Mouse (Mus musculus) heart, adult 2 months (tissue): ENCODE data around the gene Wwc2.

ENCODE experiments used
- CTCF ChIP-seq: fragments of 200-600 bp; IDR thresholded peaks from 2 replicates; pipeline ENCODE4 v1.8.1; 2022; ENCODE audit warnings: antibody characterized with exemption, mild to moderate bottlenecking, moderate library complexity
- EP300 ChIP-seq: fragments of 200-500 bp; IDR thresholded peaks from 2 replicates; pipeline ENCODE4 v1.6.1; 2011; ENCODE audit warnings: low read depth, low read length, control low read depth; ENCODE audit not compliant: insufficient read depth
- POLR2A ChIP-seq: fragments of 200-500 bp; IDR thresholded peaks from 2 replicates; pipeline ENCODE4 v1.6.1; 2011; ENCODE audit warnings: mild to moderate bottlenecking, low read depth, low read length, control low read depth; ENCODE audit not compliant: insufficient read depth

DNA sequence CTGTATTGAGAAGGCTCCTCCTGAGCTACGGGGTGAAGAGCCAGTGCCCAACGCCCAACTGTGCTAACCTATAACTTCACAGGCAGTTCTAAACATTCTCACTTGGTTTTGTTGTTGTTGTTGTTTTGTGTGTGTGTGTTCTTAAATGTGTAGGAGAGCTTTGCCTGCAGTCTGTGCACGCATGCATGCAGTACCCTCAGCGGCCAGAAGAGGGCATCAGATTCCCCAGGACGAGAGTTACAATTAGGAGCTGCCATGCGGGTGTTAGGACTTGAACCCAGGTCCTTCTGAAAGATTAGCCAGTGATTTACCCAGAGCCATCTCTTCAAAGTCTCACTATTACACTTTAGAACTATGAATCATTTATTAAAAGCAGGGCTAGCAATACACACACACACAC lies 12.0 kb downstream of the Wwc2 start:
- TF ChIP-seq EP300 (no peak), POLR2A (no peak), CTCF (peak; percentile 77)
